ENCODE assay signal across 8 mouse cellular contexts in genomic region chr4:101168189-101168778, GRCm38 (mm10).
DNase-seq lines count a peak whose midpoint lies in the region; ATAC-seq and TF ChIP-seq lines count a peak whose summit lies in the region.

No protein-coding gene starts in this region.

- H3K36me3 ChIP-seq in kidney, adult 2 months (ENCODE audit: control insufficient read depth, insufficient read depth, low read length): no peaks in the 10 kb centered on the region; the same call in 1 of the 2 replicates
- H3K36me3 ChIP-seq in lung, embryonic 14.5 days (ENCODE audit: insufficient read depth): peaks cover 40% of the 10 kb centered on the region

- no peak overlapping the region for H3K27ac ChIP-seq in kidney, adult 2 months (ENCODE audit: insufficient read depth, low read depth, low read length)
- no peak overlapping the region for H3K27ac ChIP-seq in lung, embryonic 14.5 days (ENCODE audit: low read depth)

- H3K9ac ChIP-seq in lung, embryonic 14.5 days: no peak overlapping the region

- DNase-seq in right cerebral cortex, adult 18-20 months: peak; percentile 46
- DNase-seq in right cerebral cortex, adult 2 months (ENCODE audit: low spot score in 2 of 2): no peak
- DNase-seq in brain, adult 2 months (ENCODE audit: low read depth, low spot score): peak; percentile 86
- peak; percentile 68 for DNase-seq in kidney, adult 2 months
- DNase-seq in lung, embryonic 14.5 days: peak; percentile 60
- DNase-seq in retina, postnatal 7 days (ENCODE audit: low read depth, low spot score): peak; percentile 11
- no peak for DNase-seq in yolk sac, embryonic 10.5 days (ENCODE audit: low spot score)

- no peak for TF ChIP-seq POLR2A in kidney, adult 2 months (IDR thresholded peaks at IDR 0.05; ENCODE audit: low read depth, low read length)

- H3K4me3 ChIP-seq in kidney, adult 2 months (ENCODE audit: insufficient read depth, low read depth, low read length): no peak overlapping the region
- no peak overlapping the region for H3K4me3 ChIP-seq in lung, embryonic 14.5 days (ENCODE audit: low read depth, low read length)

- TF ChIP-seq CTCF in kidney, adult 2 months (conservative IDR thresholded peaks at IDR 0.05; ENCODE audit: insufficient read depth, insufficient read length, low read depth, low read length): peak; percentile 75
- TF ChIP-seq CTCF in lung, embryonic 14.5 days (IDR thresholded peaks at IDR 0.05; ENCODE audit: low read depth): peak; percentile 67

- H3K9me3 ChIP-seq in lung, embryonic 14.5 days (ENCODE audit: low read depth, low read length): no peaks in the 10 kb centered on the region

- WGBS in kidney, adult 2 months: 48% methylated on average over 6 of the region's 6 CpGs
- 48% methylated on average over 6 of the region's 6 CpGs for WGBS in lung, embryonic 14.5 days

- peak; percentile 61 for ATAC-seq in erythroid progenitor cell, adult 5-6 weeks (replicated peaks; ENCODE audit: low FRiP score, poor library complexity, severe bottlenecking)
- peak; percentile 41; the same call in 1 of the 2 replicates for ATAC-seq in lung, embryonic 14.5 days (ENCODE audit: insufficient read depth)

- no peak overlapping the region for H3K4me2 ChIP-seq in lung, embryonic 14.5 days

- H3K27me3 ChIP-seq in kidney, adult 2 months (replicated peaks; ENCODE audit: control insufficient read depth, insufficient read depth, low read length): no peaks in the 10 kb centered on the region
- H3K27me3 ChIP-seq in lung, embryonic 14.5 days (ENCODE audit: insufficient read depth, low read length): no peaks in the 10 kb centered on the region

- H3K4me1 ChIP-seq in kidney, adult 2 months (ENCODE audit: control insufficient read depth, insufficient read depth, low read length): no peaks in the 10 kb centered on the region
- no peaks in the 10 kb centered on the region for H3K4me1 ChIP-seq in lung, embryonic 14.5 days (ENCODE audit: insufficient read depth)

Comparison
In these comparisons a context has a peak if more than half of its experiments do, and no peak if none do; other contexts are left out.
1. DNase-seq: peak in right cerebral cortex, adult 18-20 months (single experiment), brain, adult 2 months (single experiment), kidney, adult 2 months (single experiment), lung, embryonic 14.5 days (single experiment) and retina, postnatal 7 days (single experiment); none in right cerebral cortex, adult 2 months (0 of 2) and yolk sac, embryonic 10.5 days (single experiment).